Mouse (Mus musculus) right cerebral cortex, postnatal 4 days (tissue): ENCODE measurements around the gene Fxyd7.

Experiments used
- DNase-seq: peaks from one replicate; pipeline ENCODE4 v3.0.0-alpha.2; 2022

Gene Fxyd7

GRCm38 (mm10) chr7:31074713-31075069 is 23.4 kb upstream of the Fxyd7 start:
- DNase-seq, result no peak

GRCm38 (mm10) chr7:31074061-31074712 is 22.9 kb upstream of the Fxyd7 start:
- DNase-seq, result no peak

- no peak for DNase-seq
These were observed 22.3 kb upstream of the Fxyd7 start for GRCm38 (mm10) chr7:31073546-31073945.

GRCm38 (mm10) chr7:31072326-31072725 is 21.1 kb upstream of the Fxyd7 start:
- DNase-seq, result no peak

- DNase-seq, result no peak
These were observed 19.1 kb upstream of the Fxyd7 start for GRCm38 (mm10) chr7:31070324-31070723.

GRCm38 (mm10) chr7:31069491-31069890 is 18.2 kb upstream of the Fxyd7 start:
- DNase-seq, result no peak

- peak; percentile 37 for DNase-seq
These were observed 16.6 kb upstream of the Fxyd7 start for GRCm38 (mm10) chr7:31067836-31068235.

GRCm38 (mm10) chr7:31063074-31063560 is 11.8 kb upstream of the Fxyd7 start:
- no peak for DNase-seq

GRCm38 (mm10) chr7:31060621-31061010 is 9.3 kb upstream of the Fxyd7 start:
- no peak for DNase-seq

GRCm38 (mm10) chr7:31059919-31060620 is 8.8 kb upstream of the Fxyd7 start:
- DNase-seq, result no peak

- peak; percentile 69 for DNase-seq
These were observed 7.8 kb upstream of the Fxyd7 start, which contains the start of gene Lgi4 for GRCm38 (mm10) chr7:31059108-31059507. Gene Lgi4, plus strand, starts transcription at chr7:31059342.

- no peak for DNase-seq
These were observed 6.9 kb upstream of the Fxyd7 start for GRCm38 (mm10) chr7:31058211-31058610.

- DNase-seq, result no peak
These were observed 6.5 kb upstream of the Fxyd7 start for GRCm38 (mm10) chr7:31057730-31058129.

- no peak for DNase-seq
These were observed 5.8 kb upstream of the Fxyd7 start, which contains the start of gene Fxyd1 for GRCm38 (mm10) chr7:31057071-31057470. Gene Fxyd1, minus strand, starts transcription at chr7:31057199.

- DNase-seq, result no peak
These were observed 5.2 kb upstream of the Fxyd7 start for GRCm38 (mm10) chr7:31056448-31056847.

- no peak for DNase-seq
These were observed 4.6 kb upstream of the Fxyd7 start for GRCm38 (mm10) chr7:31055883-31056282.

GRCm38 (mm10) chr7:31055354-31055824 is 4.1 kb upstream of the Fxyd7 start:
- DNase-seq, result peak; percentile 62

- no peak for DNase-seq
These were observed 3.5 kb upstream of the Fxyd7 start for GRCm38 (mm10) chr7:31054661-31055320.

GRCm38 (mm10) chr7:31053882-31054447 is 2.7 kb upstream of the Fxyd7 start:
- no peak for DNase-seq

- peak; percentile 48 for DNase-seq
These were observed 1.6 kb upstream of the Fxyd7 start for GRCm38 (mm10) chr7:31052636-31053434.

GRCm38 (mm10) chr7:31052251-31052635 is 976 bp upstream of the Fxyd7 start:
- DNase-seq, result no peak

- DNase-seq, result peak; percentile 56
These were observed 346 bp downstream of the Fxyd7 start for GRCm38 (mm10) chr7:31050921-31051320.
